Mouse (Mus musculus): ENCODE measurements around the gene Micu1.

- TF ChIP-seq CTCF (IDR thresholded peaks at IDR 0.05; ENCODE audit: borderline replicate concordance, insufficient read depth, low read depth, low read length) (no peak), POLR2A (IDR thresholded peaks at IDR 0.05; ENCODE audit: borderline replicate concordance, insufficient read depth, low read length) (no peak)
These were observed 93.6 kb downstream of the Micu1 start for GRCm38 (mm10) chr10:59795902-59796301.

All from cerebellum, adult 2 months (tissue).